8 mouse cellular contexts compared by ENCODE assay signal in the genomic region with DNA sequence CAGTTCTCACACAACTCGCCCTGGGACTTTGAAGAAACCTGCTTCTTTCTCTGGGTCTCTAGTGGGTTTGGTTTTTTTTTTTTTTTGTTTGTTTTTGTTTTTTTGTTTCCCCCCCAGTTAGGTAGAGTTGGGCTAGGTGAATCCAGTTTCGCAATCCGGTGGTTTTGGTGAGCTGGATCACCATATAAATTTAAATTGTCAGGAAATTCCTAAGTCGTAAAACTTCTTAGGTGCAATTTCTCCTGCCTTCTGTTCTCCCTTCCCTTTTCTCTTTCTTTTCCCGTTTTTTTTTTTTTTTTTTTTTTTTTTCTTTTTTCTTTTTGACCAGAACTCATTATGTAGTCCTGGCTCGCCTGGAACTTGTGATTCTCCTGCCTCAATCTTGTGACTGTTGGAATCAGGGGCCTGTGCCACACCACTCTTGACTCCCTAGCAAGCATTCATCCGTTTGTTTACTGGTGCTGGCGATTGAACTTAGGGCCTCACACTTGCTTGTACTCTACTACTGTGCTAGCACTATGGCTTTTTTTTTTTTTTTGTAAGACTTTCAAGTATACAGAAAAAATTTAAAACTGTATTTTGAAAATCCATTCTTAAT. TPM values are rescaled to one million over a fixed set of nuclear protein-coding genes. Genes with fewer than 3 reads are reported as not detected.
A peak's percentile ranks its signal among the peaks of the same experiment; 100 is the strongest.
DNase-seq lines count a peak whose midpoint lies in the region; ATAC-seq lines count a peak whose summit lies in the region.

No protein-coding gene starts in this region.

- peak overlapping the region; percentile 84; the same call in 1 of the 2 replicates for H3K27ac ChIP-seq in lung, embryonic 16.5 days (ENCODE audit: low read length)
- H3K27ac ChIP-seq in embryonic facial prominence, embryonic 10.5 days (replicated peaks), result peak overlapping the region; percentile 91; the same call in 1 of the 2 replicates
- no peak overlapping the region for H3K27ac ChIP-seq in intestine, embryonic 15.5 days
- peak overlapping the region; percentile 88 for H3K27ac ChIP-seq in neural tube, embryonic 15.5 days (replicated peaks)

- peaks cover 10% of the 10 kb centered on the region for H3K27me3 ChIP-seq in lung, embryonic 16.5 days (ENCODE audit: control insufficient read depth, insufficient read depth, low read depth, low read length)
- peaks cover 26% of the 10 kb centered on the region for H3K27me3 ChIP-seq in embryonic facial prominence, embryonic 10.5 days (replicated peaks; ENCODE audit: low read depth, poor library complexity, severe bottlenecking)
- no peaks in the 10 kb centered on the region for H3K27me3 ChIP-seq in intestine, embryonic 15.5 days (replicated peaks)
- H3K27me3 ChIP-seq in neural tube, embryonic 15.5 days (replicated peaks), result peaks cover 16% of the 10 kb centered on the region

- intact Hi-C loops in left cerebral cortex, postnatal 10 days (cut with DNase I), result no loop called here

- H3K36me3 ChIP-seq in lung, embryonic 16.5 days (ENCODE audit: control insufficient read depth, insufficient read depth, low read length), result no peaks in the 10 kb centered on the region
- H3K36me3 ChIP-seq in embryonic facial prominence, embryonic 10.5 days (replicated peaks), result peaks cover 25% of the 10 kb centered on the region
- no peaks in the 10 kb centered on the region for H3K36me3 ChIP-seq in intestine, embryonic 15.5 days
- peaks cover 3% of the 10 kb centered on the region; the same call in 1 of the 2 replicates for H3K36me3 ChIP-seq in neural tube, embryonic 15.5 days

- no peak for ATAC-seq in lung, embryonic 16.5 days (ENCODE audit: low read depth)
- ATAC-seq in intestine, embryonic 15.5 days, result no peak
- ATAC-seq in neural tube, embryonic 15.5 days (ENCODE audit: low FRiP score), result no peak

- H3K9me3 ChIP-seq in lung, embryonic 16.5 days (ENCODE audit: control insufficient read depth, low read length), result no peaks in the 10 kb centered on the region
- 0 out of 2 replicates have a peak, but pooled peaks cover 2% of the 10 kb centered on the region for H3K9me3 ChIP-seq in embryonic facial prominence, embryonic 10.5 days
- no peaks in the 10 kb centered on the region for H3K9me3 ChIP-seq in intestine, embryonic 15.5 days
- no peaks in the 10 kb centered on the region for H3K9me3 ChIP-seq in neural tube, embryonic 15.5 days (replicated peaks)

- DNase-seq in lung, adult 18-20 months, result no peak
- DNase-seq in embryonic facial prominence, embryonic 10.5 days (ENCODE audit: low spot score), result no peak
- DNase-seq in left cerebral cortex, postnatal 10 days (ENCODE audit: extremely low spot score in 1 of 2, low spot score in 2 of 2), result no peak
- no peak for DNase-seq in right cerebral cortex, postnatal 14 days
- DNase-seq in frontal cortex, postnatal 14 days (ENCODE audit: low spot score in 2 of 2), result no peak

- H3K4me1 ChIP-seq in lung, embryonic 16.5 days (replicated peaks; ENCODE audit: control insufficient read depth, insufficient read depth, low read length), result peaks cover 2% of the 10 kb centered on the region; the same call in 1 of the 2 replicates
- no peaks in the 10 kb centered on the region for H3K4me1 ChIP-seq in embryonic facial prominence, embryonic 10.5 days
- H3K4me1 ChIP-seq in intestine, embryonic 15.5 days (replicated peaks), result no peaks in the 10 kb centered on the region
- H3K4me1 ChIP-seq in neural tube, embryonic 15.5 days, result peaks cover 12% of the 10 kb centered on the region

- WGBS in lung, embryonic 16.5 days, result 7% methylated on average over 8 of the region's 8 CpGs
- WGBS in embryonic facial prominence, embryonic 10.5 days, result 3% methylated on average over 8 of the region's 8 CpGs
- 10% methylated on average over 8 of the region's 8 CpGs for WGBS in intestine, embryonic 15.5 days
- WGBS in neural tube, embryonic 15.5 days, result 3% methylated on average over 8 of the region's 8 CpGs

- H3K4me2 ChIP-seq in lung, embryonic 16.5 days (ENCODE audit: low read depth, low read length), result peak overlapping the region; percentile 81
- H3K4me2 ChIP-seq in intestine, embryonic 15.5 days (replicated peaks), result peak overlapping the region; percentile 61
- peak overlapping the region; percentile 77 for H3K4me2 ChIP-seq in neural tube, embryonic 15.5 days

- H3K4me3 ChIP-seq in lung, embryonic 16.5 days (ENCODE audit: low read length), result peak overlapping the region; percentile 95
- H3K4me3 ChIP-seq in embryonic facial prominence, embryonic 10.5 days, result peak overlapping the region; percentile 88
- H3K4me3 ChIP-seq in intestine, embryonic 15.5 days (replicated peaks), result peak overlapping the region; percentile 95
- peak overlapping the region; percentile 91 for H3K4me3 ChIP-seq in neural tube, embryonic 15.5 days (replicated peaks)

- peak overlapping the region; percentile 92 for H3K9ac ChIP-seq in lung, embryonic 16.5 days (ENCODE audit: low read length)
- peak overlapping the region; percentile 92 for H3K9ac ChIP-seq in intestine, embryonic 15.5 days
- peak overlapping the region; percentile 88 for H3K9ac ChIP-seq in neural tube, embryonic 15.5 days (replicated peaks)

RNA-seq across cellular contexts. Expression of a gene that starts 1.0 kb away (rescaled TPM):
- 78.2 and 92.9 TPM in 2 replicates for polyA plus RNA-seq in lung, embryonic 16.5 days (2015; fragmentation: Nextera tagmentation; extraction: Ambion mirVana)
- polyA plus RNA-seq in embryonic facial prominence, embryonic 10.5 days (2016; fragmentation: Nextera tagmentation; extraction: Ambion mirVana), result 77.4 and 77.5 TPM in 2 replicates
- polyA plus RNA-seq in intestine, embryonic 15.5 days (2015; fragmentation: Nextera tagmentation; extraction: Ambion mirVana), result 92.3 and 112 TPM in 2 replicates
- 49.1 and 55.2 TPM in 2 replicates for polyA plus RNA-seq in neural tube, embryonic 15.5 days (2015; fragmentation: Nextera tagmentation; extraction: Ambion mirVana)
- total RNA-seq in left cerebral cortex, postnatal 10 days (2021), result 10 to 100 TPM; 26.1 to 41.7 TPM
